Mouse (Mus musculus): ENCODE data around the gene Cmip.

DNA sequence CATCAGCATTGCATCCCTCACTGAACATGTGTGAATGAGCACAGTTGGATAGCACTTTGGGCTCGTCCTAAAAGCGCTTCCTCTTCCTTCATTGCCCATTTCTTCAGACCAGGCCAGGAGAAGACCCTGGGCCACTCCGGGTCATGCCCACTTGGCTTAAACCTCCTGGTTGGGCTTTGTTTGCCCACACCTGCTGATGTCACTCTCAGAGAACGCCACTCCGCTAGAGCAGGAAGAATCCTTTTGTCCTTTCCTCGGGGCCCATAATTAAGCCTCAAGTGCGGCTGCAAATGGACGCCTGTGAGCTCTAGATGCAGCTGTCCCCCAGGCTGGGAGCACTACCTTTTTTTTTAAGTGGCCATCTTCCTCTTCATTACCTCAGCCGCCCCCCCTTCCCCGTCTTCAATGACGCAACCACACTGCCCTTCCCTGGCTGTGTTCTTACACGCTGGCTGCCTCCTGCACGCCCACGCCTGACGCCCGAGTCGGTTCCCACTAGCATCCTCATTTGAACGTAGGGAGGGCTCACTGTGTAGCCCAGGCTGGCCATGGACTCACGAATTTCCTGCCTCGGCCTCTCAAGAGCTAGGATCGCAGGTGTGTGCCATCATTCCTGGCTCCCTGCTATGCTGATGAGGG is 171.8 kb downstream of the Cmip start:
- TF ChIP-seq USF1 (IDR thresholded peaks at IDR 0.05; ENCODE audit: low read depth): no peak
- no peak for TF ChIP-seq CTCF (IDR thresholded peaks at IDR 0.05; ENCODE audit: control insufficient read depth, insufficient read depth, insufficient read length)

All from C2C12 (cell line).